Comparison of ENCODE assay signal across 19 mouse cellular contexts in the genomic region with DNA sequence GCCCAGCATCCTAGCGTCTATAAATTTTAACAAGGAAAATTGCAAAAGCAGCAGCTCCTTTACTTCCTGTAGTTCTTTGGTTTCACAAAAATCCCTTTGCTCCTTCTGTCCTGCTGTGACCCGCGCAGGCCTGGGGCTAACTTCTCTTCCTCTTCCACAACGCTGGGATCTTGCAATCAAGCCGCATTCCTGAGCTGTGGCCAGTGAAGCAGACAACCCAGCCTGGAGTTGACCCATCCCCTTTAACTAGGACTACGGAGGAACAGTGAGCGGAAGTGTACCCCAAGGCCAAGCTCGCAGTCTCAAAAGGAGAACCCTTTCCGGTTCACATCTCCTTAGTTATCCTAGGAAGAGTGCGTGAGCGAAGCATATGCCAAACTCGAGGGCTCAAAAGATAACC. TPM values are rescaled to one million over a fixed set of nuclear protein-coding genes. Genes with fewer than 3 reads are reported as not detected.
DNase-seq lines count a peak whose midpoint lies in the region; ATAC-seq and TF ChIP-seq lines count a peak whose summit lies in the region.
"Had no signal": no experiment of that assay in that cellular context is flagged by ENCODE, and none has a peak within 500 bp of the region (broad histone marks: within the 10 kb centered on the region; RNA-seq: fewer than 3 reads in every experiment).

No protein-coding gene starts in this region.

- no peak overlapping the region; the same call in 1 of the 2 replicates for H3K4me2 ChIP-seq in kidney, embryonic 14.5 days (replicated peaks; ENCODE audit: low read depth, low read length)
- H3K4me2 ChIP-seq in liver, embryonic 16.5 days (ENCODE audit: low read depth, low read length), result peak overlapping the region; percentile 3; the same call in 1 of the 2 replicates
- H3K4me2 ChIP-seq: heart, embryonic 12.5 days; hindbrain, embryonic 12.5 days; lung, embryonic 14.5 days; neural tube, embryonic 13.5 days had no signal

- no peak overlapping the region for H3K9ac ChIP-seq in kidney, embryonic 14.5 days (ENCODE audit: low read depth, low read length)
- H3K9ac ChIP-seq in liver, embryonic 16.5 days (ENCODE audit: low read depth, low read length), result no peak overlapping the region
- H3K9ac ChIP-seq: heart, embryonic 12.5 days; hindbrain, embryonic 12.5 days; lung, embryonic 14.5 days; neural tube, embryonic 13.5 days had no signal

- WGBS in kidney, embryonic 14.5 days, result 56% methylated on average over 12 of the region's 12 CpGs
- 73% methylated on average over 12 of the region's 12 CpGs for WGBS in liver, embryonic 16.5 days (ENCODE audit: insufficient replicate concordance)
- 32% methylated on average over 12 of the region's 12 CpGs for WGBS in small intestine, adult 2 months

- no peak for TF ChIP-seq CTCF in small intestine, adult 2 months (IDR thresholded peaks at IDR 0.05; ENCODE audit: extremely low read depth, insufficient read length, insufficient replicate concordance, low read depth, low read length)

- H3K27ac ChIP-seq in kidney, embryonic 14.5 days (ENCODE audit: low read depth, low read length), result peak overlapping the region; percentile 79
- H3K27ac ChIP-seq in liver, embryonic 16.5 days (ENCODE audit: low read length), result peak overlapping the region; percentile 57
- peak overlapping the region; percentile 88 for H3K27ac ChIP-seq in small intestine, adult 2 months (ENCODE audit: insufficient read depth, low read depth, low read length)
- H3K27ac ChIP-seq: hindbrain, embryonic 12.5 days; layer of hippocampus, adult 2 months; neural tube, embryonic 13.5 days had no signal

- H3K4me3 ChIP-seq in kidney, embryonic 14.5 days (ENCODE audit: low read length), result no peak overlapping the region
- no peak overlapping the region for H3K4me3 ChIP-seq in liver, embryonic 16.5 days (ENCODE audit: low read depth, low read length)
- peak overlapping the region; percentile 17 for H3K4me3 ChIP-seq in small intestine, adult 2 months (ENCODE audit: low read depth, low read length)
- H3K4me3 ChIP-seq: erythroblast, embryonic 14.5 days; heart, embryonic 12.5 days; hindbrain, embryonic 12.5 days; layer of hippocampus, adult 2 months; neural tube, embryonic 13.5 days had no signal

- no peak for TF ChIP-seq POLR2A in small intestine, adult 2 months (IDR thresholded peaks at IDR 0.05; ENCODE audit: low read depth, low read length)

- H3K4me1 ChIP-seq in kidney, embryonic 14.5 days (ENCODE audit: control insufficient read depth, insufficient read depth, low read length), result peaks cover 19% of the 10 kb centered on the region; the same call in 1 of the 2 replicates
- peaks cover 35% of the 10 kb centered on the region for H3K4me1 ChIP-seq in liver, embryonic 16.5 days (ENCODE audit: control insufficient read depth, low read depth, low read length)
- peaks cover 15% of the 10 kb centered on the region for H3K4me1 ChIP-seq in small intestine, adult 2 months (ENCODE audit: control insufficient read depth, insufficient read depth, insufficient read length, low read length)
- H3K4me1 ChIP-seq: hindbrain, embryonic 12.5 days had no signal

- no peaks in the 10 kb centered on the region for H3K27me3 ChIP-seq in kidney, embryonic 14.5 days (ENCODE audit: control insufficient read depth, insufficient read depth, low read length)
- no peaks in the 10 kb centered on the region for H3K27me3 ChIP-seq in liver, embryonic 16.5 days (ENCODE audit: control insufficient read depth, insufficient read depth, low read depth, low read length)
- H3K27me3 ChIP-seq in small intestine, adult 2 months (ENCODE audit: control insufficient read depth, insufficient read depth, low read length), result no peaks in the 10 kb centered on the region
- H3K27me3 ChIP-seq: heart, embryonic 12.5 days; hindbrain, embryonic 12.5 days; neural tube, embryonic 13.5 days had no signal

- DNase-seq in heart, adult 11 months, result peak; percentile 91
- DNase-seq in heart, postnatal 25 days (ENCODE audit: low spot score), result no peak
- DNase-seq in left cerebral cortex, adult 18-20 months (ENCODE audit: low spot score in 2 of 2), result no peak
- no peak for DNase-seq in frontal cortex, postnatal 10 days (ENCODE audit: low spot score in 2 of 2)
- DNase-seq in cerebellum, adult 9-10 months, result no peak
- DNase-seq: adrenal gland, postnatal 25 days; cerebellum, adult 11-12 months; embryo, embryonic 11 days; lung, embryonic 14.5 days; retina, postnatal 1 day had no signal

- intact Hi-C loops in heart, postnatal 25 days (cut with DNase I), result no loop called here

- H3K9me3 ChIP-seq in kidney, embryonic 14.5 days (ENCODE audit: control insufficient read depth, low read length), result no peaks in the 10 kb centered on the region
- no peaks in the 10 kb centered on the region for H3K9me3 ChIP-seq in liver, embryonic 16.5 days (replicated peaks; ENCODE audit: control insufficient read depth, low read length)
- H3K9me3 ChIP-seq: heart, embryonic 12.5 days; hindbrain, embryonic 12.5 days; neural tube, embryonic 13.5 days had no signal

- ATAC-seq in kidney, embryonic 14.5 days (ENCODE audit: low FRiP score, low TSS enrichment), result no peak
- ATAC-seq in liver, embryonic 16.5 days (ENCODE audit: low read depth), result no peak
- ATAC-seq: midbrain, embryonic 16.5 days had no signal

- H3K36me3 ChIP-seq in kidney, embryonic 14.5 days (ENCODE audit: control insufficient read depth, insufficient read depth, low read length), result no peaks in the 10 kb centered on the region
- H3K36me3 ChIP-seq in liver, embryonic 16.5 days (ENCODE audit: control insufficient read depth, insufficient read depth), result no peaks in the 10 kb centered on the region
- no peaks in the 10 kb centered on the region for H3K36me3 ChIP-seq in small intestine, adult 2 months (ENCODE audit: control insufficient read depth, insufficient read depth, low read length)
- H3K36me3 ChIP-seq: heart, embryonic 12.5 days; hindbrain, embryonic 12.5 days; neural tube, embryonic 13.5 days had no signal

RNA-seq across cellular contexts. Expression of a gene that starts 9.1 kb away (rescaled TPM):
- under 1 TPM; 0.42 to 0.52 TPM for total RNA-seq in heart, postnatal 25 days (2021)
- polyA plus RNA-seq in kidney, embryonic 14.5 days (2014; fragmentation: Nextera tagmentation; extraction: Ambion mirVana), result 9.4 and 9.9 TPM in 2 replicates
- polyA plus RNA-seq in liver, embryonic 16.5 days (2015; fragmentation: Nextera tagmentation; extraction: Ambion mirVana), result 20.3 and 30.0 TPM in 2 replicates
- 55.9 and 26,246 TPM in 2 replicates for polyA plus RNA-seq in small intestine, adult 2 months (2012; rRNA removed)
- total RNA-seq in left cerebral cortex, adult 18-20 months (2021), result 1 to 10 TPM; 2.7 TPM

RNA-seq across cellular contexts. Expression of a gene that starts 9.2 kb away (rescaled TPM):
- total RNA-seq in heart, postnatal 25 days (2021), result 1 to 10 TPM; 1.2 to 1.7 TPM
- 2.1 and 2.4 TPM in 2 replicates for polyA plus RNA-seq in kidney, embryonic 14.5 days (2014; fragmentation: Nextera tagmentation; extraction: Ambion mirVana)
- polyA plus RNA-seq in liver, embryonic 16.5 days (2015; fragmentation: Nextera tagmentation; extraction: Ambion mirVana), result 18.0 and 20.6 TPM in 2 replicates
- polyA plus RNA-seq in small intestine, adult 2 months (2012; rRNA removed), result 6.6 and 13.0 TPM in 2 replicates
- total RNA-seq in left cerebral cortex, adult 18-20 months (2021), result 1 to 10 TPM; 5.2 to 5.4 TPM

RNA-seq across cellular contexts. Expression of a gene that starts 41.8 kb away (rescaled TPM):
- 10 to 100 TPM; 13.7 to 15.5 TPM for total RNA-seq in heart, postnatal 25 days (2021)
- 26.4 and 28.4 TPM in 2 replicates for polyA plus RNA-seq in kidney, embryonic 14.5 days (2014; fragmentation: Nextera tagmentation; extraction: Ambion mirVana)
- polyA plus RNA-seq in liver, embryonic 16.5 days (2015; fragmentation: Nextera tagmentation; extraction: Ambion mirVana), result 9.1 and 9.3 TPM in 2 replicates
- polyA plus RNA-seq in small intestine, adult 2 months (2012; rRNA removed), result 154 and 384 TPM in 2 replicates
- total RNA-seq in left cerebral cortex, adult 18-20 months (2021), result 1 to 10 TPM; 1.2 to 1.9 TPM

RNA-seq across cellular contexts. Expression of a gene that starts 50.6 kb away (rescaled TPM):
- 1 to 10 TPM in 1 of 2 experiments, under 1 TPM in 1; 0.99 to 1.2 TPM for total RNA-seq in heart, postnatal 25 days (2021)
- 0.16 and 0.17 TPM in 2 replicates for polyA plus RNA-seq in kidney, embryonic 14.5 days (2014; fragmentation: Nextera tagmentation; extraction: Ambion mirVana)
- polyA plus RNA-seq in liver, embryonic 16.5 days (2015; fragmentation: Nextera tagmentation; extraction: Ambion mirVana), result 1.8 TPM in 2 replicates
- polyA plus RNA-seq in small intestine, adult 2 months (2012; rRNA removed), result 35.2 and 73.0 TPM in 2 replicates
- 1 to 10 TPM; 5.7 to 6.7 TPM for total RNA-seq in left cerebral cortex, adult 18-20 months (2021)
